Mouse (Mus musculus): Measurements from ENCODE around the gene Fam160b1. TPM values are rescaled to one million over a fixed set of nuclear protein-coding genes. Genes with fewer than 3 reads are reported as not detected.
A peak's percentile ranks its signal among the peaks of the same experiment; 100 is the strongest.

Gene Fam160b1
- total RNA-seq, 1 experiment = 8.5 TPM

DNA sequence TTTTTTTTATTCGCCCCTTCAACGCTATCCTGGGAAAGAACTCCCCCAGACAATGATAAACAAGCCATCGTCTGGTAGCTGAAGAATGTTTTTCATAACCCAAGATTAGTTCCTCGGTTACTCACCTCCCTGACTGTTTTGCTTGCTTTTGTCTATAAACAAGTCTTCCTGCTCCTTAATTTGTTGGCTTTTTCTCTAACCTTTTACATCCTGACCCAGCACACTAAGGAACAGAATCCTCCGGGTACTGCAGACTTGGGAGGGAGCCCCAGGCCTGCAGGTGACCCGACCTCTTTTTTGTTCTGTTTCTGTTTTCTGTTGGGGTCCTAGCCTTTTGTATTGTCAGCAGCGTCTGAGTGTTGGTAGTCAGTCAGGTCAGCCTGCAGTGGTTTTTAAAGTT, 2.6 kb downstream of the Fam160b1 start:
- DNase-seq (ENCODE audit: low read depth, low spot score) = no peak
- Histone ChIP-seq H3K9me3 (ENCODE audit: control insufficient read depth, insufficient read depth, low read depth, low read length) (no peaks in the 10 kb centered on the region), H3K4me1 (ENCODE audit: control insufficient read depth in 2 of 2, insufficient read depth in 2 of 2, low read length in 2 of 2, poor library complexity in 1 of 2) (peaks cover 20 to 27% of the 10 kb centered on the region in 2 experiments), H3K9ac (ENCODE audit: insufficient read depth, low read depth, low read length, poor library complexity, severe bottlenecking) (no peak overlapping the region; the same call in 1 of the 2 replicates), H3K36me3 (ENCODE audit: control insufficient read depth, insufficient read depth, low read length, poor library complexity, severe bottlenecking) (no peaks in the 10 kb centered on the region; the same call in 1 of the 2 replicates), H3K4me3 (ENCODE audit: insufficient read depth in 1 of 2, low read depth in 1 of 2, low read length in 2 of 2, poor library complexity in 1 of 2, severe bottlenecking in 1 of 2) (peak overlapping the region; percentile 18 to 30; a peak in 1 of 4 replicates), H3K27ac (ENCODE audit: insufficient read depth, low read depth, low read length, poor library complexity, severe bottlenecking) (0 out of 2 replicates have a peak overlapping the region, but pooled peaks have one; percentile 4)
- in situ Hi-C loops (cut with MboI; ENCODE audit: low sequenced_read_pairs in 2 of 2, unreplicated experiment in 2 of 2) = no loop called here
- TF ChIP-seq ZC3H11A (IDR thresholded peaks at IDR 0.05; ENCODE audit: borderline replicate concordance, low read depth, low read length) (no peak), ZNF384 (IDR thresholded peaks at IDR 0.05; ENCODE audit: low read depth, low read length) (no peak), CHD2 (IDR thresholded peaks at IDR 0.05; ENCODE audit: low read depth, low read length) (no peak), HCFC1 (IDR thresholded peaks at IDR 0.05; ENCODE audit: borderline replicate concordance, insufficient read depth, low read length) (no peak), MAFK (IDR thresholded peaks at IDR 0.05; ENCODE audit: insufficient read depth, low read depth, low read length) (no peak)

DNA sequence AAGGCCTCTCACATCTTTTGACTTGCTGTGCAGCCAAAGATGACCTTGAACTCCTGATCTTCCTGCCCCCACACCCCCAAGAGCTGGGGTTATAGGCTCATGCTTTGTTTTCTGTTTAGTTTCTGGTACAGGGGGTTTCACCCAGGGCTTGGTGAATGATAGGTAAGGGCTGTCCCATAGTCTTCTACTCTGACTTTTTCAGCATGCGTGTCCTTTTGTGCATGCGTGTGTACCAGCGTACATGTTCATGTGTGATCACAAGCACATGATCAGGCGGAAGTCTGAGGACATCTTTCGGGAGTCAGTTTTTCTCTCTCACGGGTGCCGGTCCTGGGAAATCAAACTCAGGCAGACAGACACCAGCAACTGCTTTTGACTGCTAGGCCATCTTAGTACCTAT, 3.1 kb downstream of the Fam160b1 start:
- Histone ChIP-seq H3K36me3 (ENCODE audit: control insufficient read depth, insufficient read depth, low read length, poor library complexity, severe bottlenecking) (peaks cover under 1% of the 10 kb centered on the region; the same call in 1 of the 2 replicates), H3K9me3 (ENCODE audit: control insufficient read depth, insufficient read depth, low read depth, low read length) (no peaks in the 10 kb centered on the region), H3K9ac (ENCODE audit: insufficient read depth, low read depth, low read length, poor library complexity, severe bottlenecking) (no peak overlapping the region; the same call in 1 of the 2 replicates), H3K4me3 (ENCODE audit: insufficient read depth in 1 of 2, low read depth in 1 of 2, low read length in 2 of 2, poor library complexity in 1 of 2, severe bottlenecking in 1 of 2) (peak overlapping the region; percentile 18 to 30; a peak in 1 of 4 replicates), H3K4me1 (ENCODE audit: control insufficient read depth in 2 of 2, insufficient read depth in 2 of 2, low read length in 2 of 2, poor library complexity in 1 of 2) (peaks cover 20 to 28% of the 10 kb centered on the region in 2 experiments), H3K27ac (ENCODE audit: insufficient read depth, low read depth, low read length, poor library complexity, severe bottlenecking) (no peak overlapping the region)
- in situ Hi-C loops (cut with MboI; ENCODE audit: low sequenced_read_pairs in 2 of 2, unreplicated experiment in 2 of 2) = no loop called here
- no peak for TF ChIP-seq MAFK (IDR thresholded peaks at IDR 0.05; ENCODE audit: insufficient read depth, low read depth, low read length)
- no peak for TF ChIP-seq HCFC1 (IDR thresholded peaks at IDR 0.05; ENCODE audit: borderline replicate concordance, insufficient read depth, low read length)
- no peak for TF ChIP-seq ZNF384 (IDR thresholded peaks at IDR 0.05; ENCODE audit: low read depth, low read length)
- TF ChIP-seq ZC3H11A (IDR thresholded peaks at IDR 0.05; ENCODE audit: borderline replicate concordance, low read depth, low read length) = no peak
- no peak for TF ChIP-seq CHD2 (IDR thresholded peaks at IDR 0.05; ENCODE audit: low read depth, low read length)
- DNase-seq (ENCODE audit: low read depth, low spot score) = no peak

- H3K9me3 ChIP-seq (ENCODE audit: control insufficient read depth, insufficient read depth, low read depth, low read length) = no peaks in the 10 kb centered on the region
- H3K36me3 ChIP-seq (ENCODE audit: control insufficient read depth, insufficient read depth, low read length, poor library complexity, severe bottlenecking) = peaks cover 8% of the 10 kb centered on the region; the same call in 1 of the 2 replicates
- peaks cover 18 to 31% of the 10 kb centered on the region in 2 experiments for H3K4me1 ChIP-seq (ENCODE audit: control insufficient read depth in 2 of 2, insufficient read depth in 2 of 2, low read length in 2 of 2, poor library complexity in 1 of 2)
- H3K9ac ChIP-seq (ENCODE audit: insufficient read depth, low read depth, low read length, poor library complexity, severe bottlenecking) = peak overlapping the region; percentile 1; the same call in 1 of the 2 replicates
- peak overlapping the region; percentile 88; the same call in 1 of the 2 replicates for H3K27ac ChIP-seq (ENCODE audit: insufficient read depth, low read depth, low read length, poor library complexity, severe bottlenecking)
- TF ChIP-seq ZC3H11A (IDR thresholded peaks at IDR 0.05; ENCODE audit: borderline replicate concordance, low read depth, low read length) (no peak), MAFK (IDR thresholded peaks at IDR 0.05; ENCODE audit: insufficient read depth, low read depth, low read length) (no peak), CHD2 (IDR thresholded peaks at IDR 0.05; ENCODE audit: low read depth, low read length) (no peak), HCFC1 (IDR thresholded peaks at IDR 0.05; ENCODE audit: borderline replicate concordance, insufficient read depth, low read length) (no peak), ZNF384 (IDR thresholded peaks at IDR 0.05; ENCODE audit: low read depth, low read length) (no peak)
- in situ Hi-C loops (cut with MboI; ENCODE audit: low sequenced_read_pairs in 2 of 2, unreplicated experiment in 2 of 2) = no loop called here
- peak overlapping the region in 1 of 2 experiments; percentile 3; a peak in 1 of 4 replicates for H3K4me3 ChIP-seq (ENCODE audit: insufficient read depth in 1 of 2, low read depth in 1 of 2, low read length in 2 of 2, poor library complexity in 1 of 2, severe bottlenecking in 1 of 2)
- DNase-seq (ENCODE audit: low read depth, low spot score) = no peak
Observed at GRCm38 (mm10) chr19:57364942-57365673, 4.6 kb downstream of the Fam160b1 start.

DNA sequence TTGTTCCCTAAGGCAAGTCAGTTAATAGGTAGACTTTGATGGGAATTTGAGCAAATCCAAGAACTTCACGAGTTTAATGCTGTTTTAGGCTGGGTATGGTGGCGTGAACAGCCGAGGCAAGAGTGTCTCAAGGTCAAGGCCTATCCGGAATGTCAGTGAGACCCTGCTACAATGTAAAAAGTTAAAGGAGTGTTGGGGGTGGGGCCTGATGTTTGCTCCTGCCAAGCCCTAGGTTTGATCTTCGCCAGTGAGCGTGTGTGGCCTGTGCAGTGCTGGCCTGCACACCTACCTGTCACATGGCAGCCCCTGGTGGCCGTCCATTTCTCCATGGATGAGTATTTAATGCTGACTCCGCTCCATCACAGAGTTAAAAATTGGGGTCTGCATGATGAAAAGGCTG, 5.5 kb downstream of the Fam160b1 start:
- peak; percentile 54 for DNase-seq (ENCODE audit: low read depth, low spot score)
- TF ChIP-seq ZNF384 (IDR thresholded peaks at IDR 0.05; ENCODE audit: low read depth, low read length) = no peak
- TF ChIP-seq CHD2 (IDR thresholded peaks at IDR 0.05; ENCODE audit: low read depth, low read length) = no peak
- TF ChIP-seq ZC3H11A (IDR thresholded peaks at IDR 0.05; ENCODE audit: borderline replicate concordance, low read depth, low read length) = no peak
- no peak for TF ChIP-seq MAFK (IDR thresholded peaks at IDR 0.05; ENCODE audit: insufficient read depth, low read depth, low read length)
- TF ChIP-seq HCFC1 (IDR thresholded peaks at IDR 0.05; ENCODE audit: borderline replicate concordance, insufficient read depth, low read length) = no peak
- peak overlapping the region; percentile 88 for H3K27ac ChIP-seq (ENCODE audit: insufficient read depth, low read depth, low read length, poor library complexity, severe bottlenecking)
- peaks cover 18 to 31% of the 10 kb centered on the region in 2 experiments for H3K4me1 ChIP-seq (ENCODE audit: control insufficient read depth in 2 of 2, insufficient read depth in 2 of 2, low read length in 2 of 2, poor library complexity in 1 of 2)
- no peaks in the 10 kb centered on the region for H3K9me3 ChIP-seq (ENCODE audit: control insufficient read depth, insufficient read depth, low read depth, low read length)
- peaks cover 11% of the 10 kb centered on the region; the same call in 1 of the 2 replicates for H3K36me3 ChIP-seq (ENCODE audit: control insufficient read depth, insufficient read depth, low read length, poor library complexity, severe bottlenecking)
- H3K9ac ChIP-seq (ENCODE audit: insufficient read depth, low read depth, low read length, poor library complexity, severe bottlenecking) = peak overlapping the region; percentile 59; the same call in 1 of the 2 replicates
- in situ Hi-C loops (cut with MboI; ENCODE audit: low sequenced_read_pairs in 2 of 2, unreplicated experiment in 2 of 2) = no loop called here
- peak overlapping the region in 1 of 2 experiments; percentile 28; a peak in 3 of 4 replicates for H3K4me3 ChIP-seq (ENCODE audit: insufficient read depth in 1 of 2, low read depth in 1 of 2, low read length in 2 of 2, poor library complexity in 1 of 2, severe bottlenecking in 1 of 2)

Measured in ES-E14 (cell line).